Mouse (Mus musculus) heart, postnatal 0 days (tissue): ENCODE measurements around the gene Tle3. TPM values are rescaled to one million over a fixed set of nuclear protein-coding genes. Genes with fewer than 3 reads are reported as not detected.

Experiments
- ATAC-seq: fragments of 200-750 bp; cut with Nextera tagmentation; 2 replicates; pipeline ENCODE4 v1.8.0; 2017; ENCODE audit warnings: low read depth, moderate number of reproducible peaks, moderate library complexity; ENCODE audit not compliant: insufficient read depth
- DNase-seq: peaks from one replicate; pipeline ENCODE4 v3.0.0-alpha.2; 2016; ENCODE audit warnings: low spot score
- H3K27ac ChIP-seq: fragments of 300-500 bp; sonication (generic); 2 replicates; pipeline ENCODE4 v1.5.1; 2014; ENCODE audit warnings: low read depth, mild to moderate bottlenecking
- H3K27me3 ChIP-seq: fragments of 300-500 bp; sonication (generic); 2 replicates; pipeline ENCODE4 v1.6.1; 2014; ENCODE audit warnings: low read length, mixed read lengths; ENCODE audit not compliant: control insufficient read depth, insufficient read depth
- H3K36me3 ChIP-seq: fragments of 300-500 bp; sonication (generic); replicated peaks from 2 replicates; pipeline ENCODE4 v1.6.1; 2014; ENCODE audit warnings: low read length, mixed read lengths; ENCODE audit not compliant: control insufficient read depth, insufficient read depth
- H3K4me1 ChIP-seq: fragments of 300-500 bp; sonication (generic); 2 replicates; pipeline ENCODE4 v1.6.1; 2014; ENCODE audit warnings: antibody characterized with exemption; ENCODE audit not compliant: control insufficient read depth, insufficient read depth
- H3K4me2 ChIP-seq: fragments of 300-500 bp; sonication (generic); 2 replicates; pipeline ENCODE4 v1.6.1; 2014; ENCODE audit warnings: low read depth, mild to moderate bottlenecking, low read length, moderate library complexity
- H3K4me3 ChIP-seq: fragments of 300-500 bp; sonication (generic); 2 replicates; pipeline ENCODE4 v1.5.1; 2014; ENCODE audit warnings: low read depth, low read length
- H3K9ac ChIP-seq: fragments of 300-500 bp; sonication (generic); replicated peaks from 2 replicates; pipeline ENCODE4 v1.6.1; 2014; ENCODE audit warnings: low read depth, low read length, mixed read lengths
- H3K9me3 ChIP-seq: fragments of 300-500 bp; sonication (generic); replicated peaks from 2 replicates; pipeline ENCODE4 v1.6.1; 2016; ENCODE audit warnings: low read length; ENCODE audit not compliant: control insufficient read depth
- CTCF ChIP-seq: IDR thresholded peaks from 2 replicates; pipeline ENCODE4 v1.5.1; 2016; ENCODE audit warnings: antibody characterized with exemption, control low read depth, low read depth
- EP300 ChIP-seq: IDR thresholded peaks from 2 replicates; pipeline ENCODE4 v1.6.1; 2016; ENCODE audit warnings: antibody characterized with exemption, low read depth
- WGBS: fragments of 180-500 bp; shearing (Covaris S2); extraction: QIAGEN DNeasy Blood & Tissue Kit; methylation state at CpG from one replicate; pipeline ENCODE4 v1.1.7; 2014; 5-methylcytosine and 5-hydroxymethylcytosine counted together
- polyA plus RNA-seq: library from polyadenylated mRNA; unstranded; fragments of >200 nt; fragmentation: Nextera tagmentation; extraction: Ambion mirVana; gene quantifications from 2 replicates; pipeline ENCODE4 v1.2.1, GENCODE M21; 2015
- total RNA-seq: library from RNA; depleted of rRNA; stranded (reverse); fragments of >200 nt; gene quantifications from 2 replicates; pipeline ENCODE4 v1.2.3, GENCODE M21; 2014; ENCODE audit warnings: low replicate concordance

Gene Tle3
- total and polyA plus RNA-seq, 2 experiments from 2014 or later = 4.9 to 22.8 TPM

DNA sequence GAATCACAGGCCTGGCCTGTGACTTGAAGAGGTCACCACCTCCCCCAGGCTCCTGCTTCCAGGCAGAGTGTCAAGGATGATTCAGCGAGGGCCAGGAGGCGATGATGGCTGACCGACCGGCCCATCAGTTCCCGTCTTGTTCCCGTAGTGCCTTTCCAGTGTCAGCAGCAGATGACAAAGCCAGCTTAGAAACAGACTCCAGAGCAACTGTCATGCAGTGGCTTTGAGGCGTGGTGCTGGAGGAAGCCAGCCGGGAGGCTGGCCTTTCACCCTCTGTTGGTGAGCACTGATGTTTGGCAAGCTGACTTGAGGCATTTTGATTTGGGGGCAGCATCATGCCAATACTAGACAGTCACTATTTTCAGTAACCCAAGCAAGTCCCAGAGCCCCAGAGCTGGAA lies 6.3 kb downstream of the Tle3 start:
- ATAC-seq (no peak), DNase-seq (no peak)
- Histone ChIP-seq H3K9me3 (no peaks in the 10 kb centered on the region), H3K27me3 (peaks cover 96% of the 10 kb centered on the region), H3K4me2 (no peak overlapping the region), H3K4me3 (no peak overlapping the region), H3K9ac (no peak overlapping the region), H3K4me1 (peaks cover 23% of the 10 kb centered on the region), H3K27ac (no peak overlapping the region), H3K36me3 (no peaks in the 10 kb centered on the region; the same call in 1 of the 2 replicates)
- WGBS = 20% methylated on average over 8 of the region's 8 CpGs
- TF ChIP-seq CTCF = no peak

DNA sequence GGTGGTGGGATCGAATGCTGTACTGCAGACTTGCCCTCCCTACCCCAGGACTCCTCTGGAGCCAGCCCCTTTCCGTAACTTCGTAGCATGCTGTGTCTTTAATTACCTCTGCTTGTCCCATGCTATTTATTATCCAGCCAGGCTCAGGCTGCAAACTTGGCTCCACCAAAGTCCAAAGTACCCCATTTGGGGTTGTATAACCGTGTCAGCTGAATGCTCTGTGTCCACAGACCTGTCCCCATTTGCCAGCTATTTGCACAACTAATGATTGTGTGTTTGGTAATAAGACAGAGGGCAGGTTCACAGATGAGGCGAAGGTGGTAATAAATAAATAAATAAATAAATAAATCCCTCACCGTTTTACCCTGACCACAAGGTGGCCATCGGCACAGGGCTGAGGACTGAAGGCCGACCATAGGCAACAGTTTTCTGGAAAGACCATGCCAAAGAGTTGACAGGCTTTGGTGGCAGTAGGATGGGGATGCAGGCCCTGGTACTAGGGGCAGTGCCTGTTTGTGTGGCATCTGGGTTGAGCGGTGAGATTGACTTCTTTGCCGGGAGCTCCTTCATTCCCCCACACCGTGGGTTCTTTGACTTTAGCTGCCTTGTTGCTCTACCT lies 7.0 kb downstream of the Tle3 start:
- no peak for DNase-seq
- peaks cover 96% of the 10 kb centered on the region for H3K27me3 ChIP-seq
- H3K9ac ChIP-seq = no peak overlapping the region
- no peak for ATAC-seq
- WGBS = 73% methylated on average over 11 of the region's 11 CpGs
- H3K36me3 ChIP-seq = no peaks in the 10 kb centered on the region; the same call in 1 of the 2 replicates
- no peak overlapping the region for H3K4me2 ChIP-seq
- H3K4me3 ChIP-seq = no peak overlapping the region
- H3K27ac ChIP-seq = no peak overlapping the region
- no peaks in the 10 kb centered on the region for H3K9me3 ChIP-seq
- peaks cover 23% of the 10 kb centered on the region for H3K4me1 ChIP-seq
- TF ChIP-seq CTCF (no peak), EP300 (no peak)

DNA sequence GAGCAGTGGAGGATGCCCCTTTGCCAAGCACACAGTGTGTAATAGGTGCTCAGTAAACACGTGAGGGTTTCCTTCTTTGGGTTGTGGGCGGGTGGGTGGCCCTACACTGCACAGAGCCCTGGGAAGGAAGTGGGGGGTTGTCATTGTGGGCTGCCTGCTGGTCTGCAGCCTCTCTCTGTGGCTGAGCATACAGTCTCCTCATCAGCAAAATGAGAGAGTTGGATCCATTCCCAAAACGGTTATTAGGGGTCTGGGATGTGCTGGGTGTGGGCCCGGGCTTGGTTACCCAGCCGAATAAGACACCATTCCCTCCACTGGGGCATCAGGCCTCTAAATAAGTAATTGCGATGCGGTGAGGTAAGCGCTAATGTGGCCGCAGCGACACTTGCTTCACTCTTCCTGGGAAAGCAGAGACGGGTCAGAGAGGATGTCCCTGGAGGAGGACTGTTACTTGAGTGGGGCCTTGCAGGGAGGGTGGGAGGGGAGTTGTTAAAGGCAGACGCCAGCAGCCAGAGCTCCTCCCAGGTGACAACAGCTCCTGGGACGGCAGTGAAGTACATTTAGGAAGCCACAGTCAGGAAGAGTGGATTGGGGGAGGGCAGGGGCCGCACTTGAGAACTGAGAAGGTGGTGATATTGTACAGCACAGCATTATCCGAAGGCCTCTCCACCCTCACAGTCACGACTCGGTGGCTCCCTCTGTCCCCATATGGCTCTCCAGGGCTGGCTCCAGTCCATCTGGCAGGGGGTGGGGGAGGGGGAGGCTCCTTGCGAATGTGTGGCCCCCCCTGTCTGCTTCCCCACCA lies 8.3 kb downstream of the Tle3 start:
- peak; percentile 67 for DNase-seq
- peaks cover 23% of the 10 kb centered on the region for H3K4me1 ChIP-seq
- H3K4me3 ChIP-seq = no peak overlapping the region
- peaks cover 97% of the 10 kb centered on the region for H3K27me3 ChIP-seq
- H3K27ac ChIP-seq = 0 out of 2 replicates have a peak overlapping the region, but pooled peaks have one; percentile 0
- peak; percentile 71 for ATAC-seq
- WGBS = 8% methylated on average over 18 of the region's 18 CpGs
- no peaks in the 10 kb centered on the region; the same call in 1 of the 2 replicates for H3K36me3 ChIP-seq
- no peak for TF ChIP-seq EP300
- no peaks in the 10 kb centered on the region for H3K9me3 ChIP-seq
- H3K4me2 ChIP-seq = peak overlapping the region; percentile 5; the same call in 1 of the 2 replicates
- no peak overlapping the region for H3K9ac ChIP-seq

GRCm38 (mm10) chr9:61381063-61381408 lies 8.9 kb downstream of the Tle3 start:
- TF ChIP-seq EP300 (no peak), CTCF (no peak)
- 0 out of 2 replicates have a peak overlapping the region, but pooled peaks have one; percentile 0 for H3K27ac ChIP-seq
- H3K4me3 ChIP-seq = no peak overlapping the region
- 31% methylated on average over 2 of the region's 2 CpGs for WGBS
- H3K36me3 ChIP-seq = no peaks in the 10 kb centered on the region; the same call in 1 of the 2 replicates
- ATAC-seq (peak; percentile 67), DNase-seq (peak; percentile 61)
- no peaks in the 10 kb centered on the region for H3K9me3 ChIP-seq
- H3K4me1 ChIP-seq = peaks cover 23% of the 10 kb centered on the region
- H3K27me3 ChIP-seq = peaks cover 97% of the 10 kb centered on the region
- no peak overlapping the region for H3K9ac ChIP-seq
- peak overlapping the region; percentile 5; the same call in 1 of the 2 replicates for H3K4me2 ChIP-seq

DNA sequence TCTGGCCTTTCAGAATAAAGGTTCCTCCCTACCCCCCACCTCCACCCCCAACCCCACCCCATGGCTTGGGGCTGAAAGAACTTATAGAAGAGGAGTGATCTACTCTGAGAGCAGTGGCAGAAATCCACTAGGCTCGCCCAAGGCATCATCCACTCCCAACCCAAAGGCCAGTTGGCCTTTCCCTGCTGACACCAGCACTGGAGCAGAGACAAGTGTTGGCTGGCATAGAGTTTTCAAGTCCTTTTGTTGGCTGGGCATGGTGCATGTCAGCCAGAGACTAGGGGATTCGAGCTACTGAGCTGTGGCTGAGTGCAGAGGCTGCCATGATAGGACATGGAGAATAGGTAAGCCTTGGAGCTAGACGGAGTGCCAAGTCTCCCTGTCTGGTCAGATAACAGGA lies 9.3 kb downstream of the Tle3 start:
- Histone ChIP-seq H3K36me3 (no peaks in the 10 kb centered on the region; the same call in 1 of the 2 replicates), H3K27ac (no peak overlapping the region), H3K4me3 (no peak overlapping the region), H3K9me3 (no peaks in the 10 kb centered on the region), H3K27me3 (peaks cover 97% of the 10 kb centered on the region), H3K4me2 (no peak overlapping the region), H3K4me1 (peaks cover 23% of the 10 kb centered on the region), H3K9ac (no peak overlapping the region)
- 31% methylated on average over 3 of the region's 3 CpGs for WGBS
- TF ChIP-seq CTCF = no peak
- TF ChIP-seq EP300 = no peak
- DNase-seq (no peak), ATAC-seq (no peak)
